Comparison of ENCODE assay signal across 14 mouse cellular contexts in the genomic region with DNA sequence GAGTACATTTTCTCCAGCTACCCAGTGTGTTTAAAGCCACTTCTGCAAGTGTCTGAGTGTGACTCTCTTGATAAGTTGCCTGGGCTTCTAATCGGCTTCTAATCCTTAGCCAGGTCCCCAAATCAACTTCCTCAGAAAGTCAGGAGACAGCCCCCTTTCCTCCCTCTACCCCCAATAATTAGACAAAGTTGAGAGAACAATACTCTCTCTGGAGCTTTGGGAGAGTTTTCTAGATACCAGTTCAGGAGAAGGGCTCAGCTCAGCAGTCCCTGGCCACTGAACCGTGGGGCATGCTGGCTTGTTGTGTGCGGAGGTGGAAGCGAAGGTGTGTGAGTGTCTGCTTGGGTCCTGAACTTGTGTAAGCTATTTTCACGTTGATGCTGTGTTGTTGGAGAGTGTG. TPM values are rescaled to one million over a fixed set of nuclear protein-coding genes. Genes with fewer than 3 reads are reported as not detected.
A peak's percentile ranks its signal among the peaks of the same experiment; 100 is the strongest.
DNase-seq lines count a peak whose midpoint lies in the region; ATAC-seq and TF ChIP-seq lines count a peak whose summit lies in the region.
"Had no signal": no experiment of that assay in that cellular context is flagged by ENCODE, and none has a peak within 500 bp of the region (broad histone marks: within the 10 kb centered on the region; RNA-seq: fewer than 3 reads in every experiment).

No protein-coding gene starts in this region.

- peak overlapping the region; percentile 17; the same call in 1 of the 2 replicates for H3K9ac ChIP-seq in kidney, embryonic 16.5 days (replicated peaks; ENCODE audit: low read length)
- peak overlapping the region; percentile 63 for H3K9ac ChIP-seq in liver, embryonic 11.5 days (ENCODE audit: low read depth, low read length)
- H3K9ac ChIP-seq: hindbrain, embryonic 13.5 days had no signal

- H3K4me2 ChIP-seq in kidney, embryonic 16.5 days (replicated peaks; ENCODE audit: low read depth, low read length), result 0 out of 2 replicates have a peak overlapping the region, but pooled peaks have one; percentile 10
- H3K4me2 ChIP-seq in liver, embryonic 11.5 days, result peak overlapping the region; percentile 62

- peaks cover 44% of the 10 kb centered on the region for H3K36me3 ChIP-seq in erythroblast, embryonic 14.5 days (ENCODE audit: control insufficient read depth)
- H3K36me3 ChIP-seq in kidney, embryonic 16.5 days (ENCODE audit: insufficient read depth, low read length), result no peaks in the 10 kb centered on the region
- H3K36me3 ChIP-seq in C2C12 (ENCODE audit: control insufficient read depth, insufficient read depth), result peaks cover 16% of the 10 kb centered on the region
- H3K36me3 ChIP-seq in liver, embryonic 11.5 days (ENCODE audit: control insufficient read depth, insufficient read depth, low read length), result no peaks in the 10 kb centered on the region
- no peaks in the 10 kb centered on the region for H3K36me3 ChIP-seq in midbrain, embryonic 10.5 days
- H3K36me3 ChIP-seq: hindbrain, embryonic 13.5 days had no signal

- H3K79me3 ChIP-seq in C2C12 (ENCODE audit: low read depth), result peaks cover 40% of the 10 kb centered on the region

- no peaks in the 10 kb centered on the region for H3K9me3 ChIP-seq in erythroblast, embryonic 14.5 days (ENCODE audit: control insufficient read depth, low read length)
- H3K9me3 ChIP-seq in kidney, embryonic 16.5 days (ENCODE audit: low read length), result no peaks in the 10 kb centered on the region
- H3K9me3 ChIP-seq in liver, embryonic 11.5 days (ENCODE audit: control insufficient read depth, low read length), result no peaks in the 10 kb centered on the region
- H3K9me3 ChIP-seq in midbrain, embryonic 10.5 days (replicated peaks), result no peaks in the 10 kb centered on the region
- H3K9me3 ChIP-seq: hindbrain, embryonic 13.5 days had no signal

- 80% methylated on average over 5 of the region's 5 CpGs for WGBS in kidney, embryonic 16.5 days
- WGBS in liver, embryonic 11.5 days, result 60% methylated on average over 5 of the region's 5 CpGs
- 88% methylated on average over 5 of the region's 5 CpGs for WGBS in midbrain, embryonic 10.5 days

- DNase-seq in kidney, postnatal 10 days, result no peak
- DNase-seq in liver, embryonic 11.5 days (ENCODE audit: low spot score), result no peak
- no peak for DNase-seq in midbrain, embryonic 10.5 days (ENCODE audit: low spot score)
- DNase-seq in frontal cortex, postnatal 14 days (ENCODE audit: low spot score in 2 of 2), result no peak
- DNase-seq: adrenal gland, adult 2 months; cerebellum, adult 18-20 months; layer of hippocampus, adult 9-11 months had no signal

- H3K4me3 ChIP-seq in erythroblast, embryonic 14.5 days (replicated peaks), result peak overlapping the region; percentile 69
- H3K4me3 ChIP-seq in kidney, embryonic 16.5 days (ENCODE audit: low read length), result peak overlapping the region; percentile 26
- H3K4me3 ChIP-seq in C2C12 (ENCODE audit: insufficient read depth, poor library complexity, severe bottlenecking), result peak overlapping the region; percentile 51
- H3K4me3 ChIP-seq in liver, embryonic 11.5 days (ENCODE audit: low read depth, low read length), result peak overlapping the region; percentile 41
- H3K4me3 ChIP-seq in midbrain, embryonic 10.5 days, result no peak overlapping the region
- H3K4me3 ChIP-seq: hindbrain, embryonic 13.5 days had no signal

- H3K27ac ChIP-seq in kidney, embryonic 16.5 days (ENCODE audit: low read length), result peak overlapping the region; percentile 64; the same call in 1 of the 2 replicates
- H3K27ac ChIP-seq in liver, embryonic 11.5 days (ENCODE audit: low read depth, low read length), result peak overlapping the region; percentile 59
- H3K27ac ChIP-seq in midbrain, embryonic 10.5 days (replicated peaks), result no peak overlapping the region
- H3K27ac ChIP-seq: hindbrain, embryonic 13.5 days had no signal

- peaks cover 81% of the 10 kb centered on the region for H3K4me1 ChIP-seq in erythroblast, embryonic 14.5 days (ENCODE audit: control insufficient read depth)
- peaks cover 10% of the 10 kb centered on the region for H3K4me1 ChIP-seq in kidney, embryonic 16.5 days (ENCODE audit: insufficient read depth, low read length)
- peaks cover 73% of the 10 kb centered on the region for H3K4me1 ChIP-seq in liver, embryonic 11.5 days (replicated peaks; ENCODE audit: control insufficient read depth, insufficient read depth, low read length)
- H3K4me1 ChIP-seq in midbrain, embryonic 10.5 days, result peaks cover 21% of the 10 kb centered on the region

- no peak for TF ChIP-seq CTCF in C2C12 (IDR thresholded peaks at IDR 0.05; ENCODE audit: control insufficient read depth, insufficient read depth, insufficient read length)

- no peaks in the 10 kb centered on the region for H3K27me3 ChIP-seq in erythroblast, embryonic 14.5 days (ENCODE audit: control insufficient read depth)
- no peaks in the 10 kb centered on the region for H3K27me3 ChIP-seq in kidney, embryonic 16.5 days (ENCODE audit: insufficient read depth, low read length)
- no peaks in the 10 kb centered on the region for H3K27me3 ChIP-seq in C2C12 (ENCODE audit: control insufficient read depth, insufficient read depth, insufficient read length)
- no peaks in the 10 kb centered on the region for H3K27me3 ChIP-seq in liver, embryonic 11.5 days (replicated peaks; ENCODE audit: control insufficient read depth, insufficient read depth, low read length)
- no peaks in the 10 kb centered on the region for H3K27me3 ChIP-seq in midbrain, embryonic 10.5 days (ENCODE audit: low read depth, poor library complexity, severe bottlenecking)
- H3K27me3 ChIP-seq: hindbrain, embryonic 13.5 days had no signal

- no peak for ATAC-seq in erythroblast, adult 5-6 weeks (replicated peaks; ENCODE audit: low FRiP score, poor library complexity, severe bottlenecking)
- no peak for ATAC-seq in kidney, embryonic 16.5 days (ENCODE audit: low FRiP score, low TSS enrichment)
- no peak for ATAC-seq in liver, embryonic 11.5 days (replicated peaks; ENCODE audit: low FRiP score)

- H3K79me2 ChIP-seq in C2C12 (ENCODE audit: control insufficient read depth, insufficient read depth), result peaks cover 58% of the 10 kb centered on the region

- peak overlapping the region; percentile 83 for H3ac ChIP-seq in C2C12 (ENCODE audit: control insufficient read depth, insufficient read length, low read depth)

TF ChIP-seq in C2C12, 6 proteins besides CTCF, POLR2A, EP300 and RAD21:
- no peak for TF ChIP-seq MAX (IDR thresholded peaks at IDR 0.05)
- TF ChIP-seq MYOG (IDR thresholded peaks at IDR 0.05; ENCODE audit: control insufficient read depth, extremely low read depth, insufficient read length), result no peak
- no peak for TF ChIP-seq MYOD1 (IDR thresholded peaks at IDR 0.05; ENCODE audit: control insufficient read depth, insufficient read length, low read depth)
TF ChIP-seq in C2C12: peak in this region for 0.

RNA-seq across cellular contexts. Expression of a gene that starts 1.0 kb away (rescaled TPM):
- polyA plus RNA-seq in erythroblast, embryonic 14.5 days (2012), result 7.5 and 8.6 TPM in 2 replicates
- 183 and 231 TPM in 2 replicates for total RNA-seq in erythroblast, adult 5-6 weeks (2015; ENCODE audit: low replicate concordance)
- total RNA-seq in erythroblast, adult 5-6 weeks (2017; ENCODE audit: low replicate concordance), result 447 and 529 TPM in 2 replicates
- 50.8 and 69.9 TPM in 2 replicates for polyA plus RNA-seq in kidney, embryonic 16.5 days (2015; fragmentation: Nextera tagmentation; extraction: Ambion mirVana)
- polyA plus RNA-seq in C2C12 (2012; fragmentation: generic; extraction: Trizol), result 206 TPM
- 6.1 and 8.0 TPM in 2 replicates for polyA plus RNA-seq in liver, embryonic 11.5 days (2014; fragmentation: Nextera tagmentation; extraction: Ambion mirVana)
- 0.56 and 1.1 TPM in 2 replicates for polyA plus RNA-seq in midbrain, embryonic 10.5 days (2016; fragmentation: Nextera tagmentation; extraction: Ambion mirVana)

RNA-seq across cellular contexts. Expression of a gene that starts 38.9 kb away (rescaled TPM):
- polyA plus RNA-seq in erythroblast, embryonic 14.5 days (2012), result not detected in 2 replicates
- 0.63 TPM in 1 of 2 replicates, not detected in the other for total RNA-seq in erythroblast, adult 5-6 weeks (2015; ENCODE audit: low replicate concordance)
- total RNA-seq in erythroblast, adult 5-6 weeks (2017; ENCODE audit: low replicate concordance), result 0.28 TPM in 1 of 2 replicates, not detected in the other
- polyA plus RNA-seq in kidney, embryonic 16.5 days (2015; fragmentation: Nextera tagmentation; extraction: Ambion mirVana), result 0.17 and 0.18 TPM in 2 replicates
- not detected for polyA plus RNA-seq in C2C12 (2012; fragmentation: generic; extraction: Trizol)
- not detected in 2 replicates for polyA plus RNA-seq in liver, embryonic 11.5 days (2014; fragmentation: Nextera tagmentation; extraction: Ambion mirVana)
- polyA plus RNA-seq in midbrain, embryonic 10.5 days (2016; fragmentation: Nextera tagmentation; extraction: Ambion mirVana), result not detected in 2 replicates
- total RNA-seq: adrenal gland, adult 2 months had no signal
- polyA plus RNA-seq: adrenal gland, adult 2 months; hindbrain, embryonic 13.5 days; limb, embryonic 11.5 days; urinary bladder, adult 2 months had no signal
